Mouse (Mus musculus): ENCODE data around the gene Acad12.
"Not testable (repeated sequence)": the region's sequence is repeated elsewhere in the genome, so short reads cannot be mapped to it uniquely, and the experiment has no call there.

GRCm38 (mm10) chr5:121656866-121657265 is 38.1 kb upstream of the Acad12 start:
- not testable (repeated sequence) for TF ChIP-seq CTCF (conservative IDR thresholded peaks at IDR 0.05; ENCODE audit: insufficient read depth, insufficient read length, low read depth, low read length); POLR2A (IDR thresholded peaks at IDR 0.05; ENCODE audit: low read depth, low read length)
